Mouse (Mus musculus) neural tube, embryonic 12.5 days (tissue): ENCODE results near the gene Ghdc. TPM values are rescaled to one million over a fixed set of nuclear protein-coding genes. Genes with fewer than 3 reads are reported as not detected.

Experiments used
- ATAC-seq: fragments of 200-750 bp; cut with Nextera tagmentation; 2 replicates; pipeline ENCODE4 v1.8.0; 2017; ENCODE audit warnings: low read depth, mild to moderate bottlenecking, moderate TSS enrichment, moderate library complexity; ENCODE audit not compliant: low FRiP score
- H3K27ac ChIP-seq: fragments of 300-500 bp; sonication (generic); 2 replicates; pipeline ENCODE4 v1.5.1; 2016
- H3K27me3 ChIP-seq: fragments of 300-500 bp; sonication (generic); replicated peaks from 2 replicates; pipeline ENCODE4 v1.6.1; 2016; ENCODE audit warnings: mild to moderate bottlenecking
- H3K36me3 ChIP-seq: fragments of 300-500 bp; sonication (generic); 2 replicates; pipeline ENCODE4 v1.6.1; 2016; ENCODE audit warnings: mild to moderate bottlenecking
- H3K4me1 ChIP-seq: fragments of 300-500 bp; sonication (generic); 2 replicates; pipeline ENCODE4 v1.6.1; 2016
- H3K4me2 ChIP-seq: fragments of 300-500 bp; sonication (generic); replicated peaks from 2 replicates; pipeline ENCODE4 v1.6.1; 2016; ENCODE audit warnings: mild to moderate bottlenecking
- H3K4me3 ChIP-seq: fragments of 300-500 bp; sonication (generic); 2 replicates; pipeline ENCODE4 v1.5.1; 2016
- H3K9ac ChIP-seq: fragments of 300-500 bp; sonication (generic); 2 replicates; pipeline ENCODE4 v1.6.1; 2016; ENCODE audit warnings: mild to moderate bottlenecking
- H3K9me3 ChIP-seq: fragments of 300-500 bp; sonication (generic); 2 replicates; pipeline ENCODE4 v1.6.1; 2016; ENCODE audit warnings: mild to moderate bottlenecking
- WGBS: fragments of 180-500 bp; shearing (Covaris S2); methylation state at CpG from one replicate; pipeline ENCODE4 v1.1.7; 2016; 5-methylcytosine and 5-hydroxymethylcytosine counted together
- polyA plus RNA-seq: library from polyadenylated mRNA; unstranded; fragments of >200 nt; fragmentation: Nextera tagmentation; extraction: Ambion mirVana; gene quantifications from 2 replicates; pipeline ENCODE4 v1.2.1, GENCODE M21; 2016

The Ghdc gene
- polyA plus RNA-seq, 1 experiment from 2014 or later, result 4.4 TPM

DNA sequence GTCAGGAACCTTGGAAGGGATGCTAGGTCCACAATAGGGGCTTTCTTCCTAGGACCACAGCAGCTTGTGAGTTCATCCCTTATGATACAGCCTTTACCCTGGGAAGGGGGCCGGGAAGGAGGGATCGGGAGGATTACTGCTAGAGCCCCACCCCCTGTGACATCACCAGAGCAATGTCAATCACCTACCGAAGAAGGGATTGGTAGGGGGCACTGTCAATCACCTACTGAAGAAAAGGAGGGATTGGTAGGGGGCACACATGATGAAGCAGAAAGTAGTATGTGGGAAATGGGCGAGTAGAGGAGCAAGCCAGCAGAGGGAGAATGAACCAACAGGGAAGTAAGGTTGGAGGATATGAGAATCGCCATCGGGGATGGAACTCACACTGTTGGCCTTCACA, 14.3 kb downstream of the Ghdc start:
- Histone ChIP-seq H3K36me3 (peaks cover 4% of the 10 kb centered on the region), H3K4me3 (no peak overlapping the region), H3K27ac (no peak overlapping the region), H3K9ac (no peak overlapping the region), H3K27me3 (peaks cover 29% of the 10 kb centered on the region), H3K4me2 (no peak overlapping the region), H3K9me3 (no peaks in the 10 kb centered on the region), H3K4me1 (peaks cover 13% of the 10 kb centered on the region)
- no peak for ATAC-seq
- 67% methylated on average over 6 of the region's 6 CpGs for WGBS

DNA sequence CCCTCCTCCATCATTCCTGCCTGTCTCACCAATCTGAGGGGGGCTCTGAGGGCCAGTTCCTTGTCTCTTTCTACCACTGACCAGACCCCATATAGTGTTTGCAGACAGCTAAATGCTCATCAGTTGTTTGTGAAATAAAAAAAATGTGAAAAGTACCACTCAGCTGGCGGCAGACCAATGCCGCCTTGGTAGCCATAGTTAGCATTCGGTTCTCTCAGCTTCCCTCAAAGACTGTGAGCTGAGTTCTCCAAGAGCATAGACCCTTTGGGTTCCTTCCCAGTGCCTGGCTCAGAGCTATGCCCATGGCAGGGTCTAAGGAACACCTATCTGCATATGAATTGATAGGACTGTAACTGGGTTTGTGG, 16.1 kb downstream of the Ghdc start:
- WGBS, result 91% methylated on average over 3 of the region's 3 CpGs
- Histone ChIP-seq H3K4me3 (no peak overlapping the region), H3K36me3 (peaks cover 4% of the 10 kb centered on the region)

DNA sequence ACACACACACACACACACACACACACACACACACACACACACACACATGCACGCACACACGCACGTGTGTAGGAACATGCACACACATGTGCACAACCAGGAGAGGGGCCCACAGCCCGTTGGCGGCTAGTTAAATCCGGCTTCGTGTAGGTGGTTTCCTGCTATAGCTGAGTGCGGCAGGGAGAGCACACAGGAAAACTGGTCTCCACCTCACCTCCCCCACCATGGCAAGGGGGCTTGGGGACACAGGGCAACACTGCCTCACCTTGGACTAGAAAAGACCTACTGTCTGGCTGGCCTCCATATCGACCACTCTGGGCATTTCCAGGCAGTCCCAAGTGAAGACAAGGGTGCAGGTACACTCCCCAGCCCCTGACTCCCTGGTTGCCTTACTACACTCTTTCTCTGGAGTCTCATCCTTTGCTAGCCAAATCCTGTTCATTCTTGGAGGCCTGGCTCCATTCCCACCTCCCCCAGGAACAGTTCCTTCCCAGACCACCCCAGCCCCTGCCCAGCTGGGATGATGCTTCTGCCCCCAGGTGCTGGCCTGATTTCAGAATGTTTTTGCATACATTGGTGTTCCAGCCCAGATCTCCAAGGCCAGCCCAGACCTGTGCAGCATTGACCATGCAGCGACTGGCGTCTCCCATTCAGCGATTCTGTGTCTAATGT, 16.6 kb downstream of the Ghdc start:
- Histone ChIP-seq H3K27ac (no peak overlapping the region), H3K36me3 (peaks cover 9% of the 10 kb centered on the region), H3K4me1 (peaks cover 6% of the 10 kb centered on the region; the same call in 1 of the 2 replicates), H3K9ac (no peak overlapping the region), H3K4me2 (no peak overlapping the region), H3K4me3 (no peak overlapping the region), H3K9me3 (no peaks in the 10 kb centered on the region), H3K27me3 (peaks cover 19% of the 10 kb centered on the region)
- no peak for ATAC-seq
- WGBS, result 91% methylated on average over 11 of the region's 12 CpGs

More for the DNA sequence above, 16.1 kb downstream of the Ghdc start:
- Histone ChIP-seq H3K27ac (no peak overlapping the region), H3K27me3 (peaks cover 19% of the 10 kb centered on the region), H3K9ac (no peak overlapping the region), H3K9me3 (no peaks in the 10 kb centered on the region), H3K4me1 (peaks cover 11% of the 10 kb centered on the region), H3K4me2 (no peak overlapping the region)
- no peak for ATAC-seq

DNA sequence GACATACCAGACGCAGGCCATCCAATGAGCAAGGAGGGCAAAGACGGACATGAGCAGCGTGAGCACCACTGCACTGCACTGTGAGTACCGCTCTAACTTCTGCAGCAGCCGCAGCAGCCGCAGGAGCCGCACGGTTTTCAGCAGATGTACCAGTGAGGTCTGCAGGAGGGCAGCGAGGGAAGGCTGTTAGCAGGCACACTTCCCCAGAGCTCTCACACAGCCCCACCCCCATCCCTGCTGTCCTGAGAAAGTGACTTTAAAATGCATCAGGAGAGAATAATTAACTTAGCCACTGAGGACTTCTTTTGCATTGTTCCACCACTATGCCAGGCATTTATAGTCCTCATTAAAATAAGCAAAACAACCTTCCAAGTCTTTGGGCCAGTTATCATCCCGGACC, 18.5 kb downstream of the Ghdc start:
- Histone ChIP-seq H3K4me3 (no peak overlapping the region), H3K27ac (no peak overlapping the region), H3K4me2 (no peak overlapping the region), H3K9ac (0 out of 2 replicates have a peak overlapping the region, but pooled peaks have one; percentile 18), H3K9me3 (no peaks in the 10 kb centered on the region), H3K4me1 (peaks cover 5% of the 10 kb centered on the region; the same call in 1 of the 2 replicates), H3K36me3 (peaks cover 10% of the 10 kb centered on the region), H3K27me3 (peaks cover 12% of the 10 kb centered on the region)
- ATAC-seq, result no peak
- 25% methylated on average over 10 of the region's 10 CpGs for WGBS

- Histone ChIP-seq H3K27ac (no peak overlapping the region), H3K36me3 (0 out of 2 replicates have a peak, but pooled peaks cover 7% of the 10 kb centered on the region), H3K4me3 (no peak overlapping the region), H3K4me1 (peaks cover 5% of the 10 kb centered on the region; the same call in 1 of the 2 replicates), H3K4me2 (no peak overlapping the region), H3K9ac (no peak overlapping the region), H3K9me3 (no peaks in the 10 kb centered on the region), H3K27me3 (peaks cover 12% of the 10 kb centered on the region)
- WGBS, result 88% methylated on average over 16 of the region's 16 CpGs
- ATAC-seq, result no peak
Measured at GRCm38 (mm10) chr11:100750127-100750526, 20.6 kb downstream of the Ghdc start.

GRCm38 (mm10) chr11:100749469-100749868, 21.3 kb downstream of the Ghdc start:
- no peak for ATAC-seq
- 52% methylated on average over 25 of the region's 25 CpGs for WGBS
- Histone ChIP-seq H3K9me3 (no peaks in the 10 kb centered on the region), H3K4me3 (no peak overlapping the region), H3K9ac (no peak overlapping the region), H3K27me3 (peaks cover 12% of the 10 kb centered on the region), H3K36me3 (0 out of 2 replicates have a peak, but pooled peaks cover 7% of the 10 kb centered on the region), H3K27ac (no peak overlapping the region), H3K4me1 (peaks cover 5% of the 10 kb centered on the region; the same call in 1 of the 2 replicates), H3K4me2 (no peak overlapping the region)

- Histone ChIP-seq H3K36me3 (0 out of 2 replicates have a peak, but pooled peaks cover 7% of the 10 kb centered on the region), H3K27me3 (peaks cover 9% of the 10 kb centered on the region)
- WGBS, result 83% methylated on average over 4 of the region's 4 CpGs
Measured at GRCm38 (mm10) chr11:100748620-100749019, 22.1 kb downstream of the Ghdc start.

DNA sequence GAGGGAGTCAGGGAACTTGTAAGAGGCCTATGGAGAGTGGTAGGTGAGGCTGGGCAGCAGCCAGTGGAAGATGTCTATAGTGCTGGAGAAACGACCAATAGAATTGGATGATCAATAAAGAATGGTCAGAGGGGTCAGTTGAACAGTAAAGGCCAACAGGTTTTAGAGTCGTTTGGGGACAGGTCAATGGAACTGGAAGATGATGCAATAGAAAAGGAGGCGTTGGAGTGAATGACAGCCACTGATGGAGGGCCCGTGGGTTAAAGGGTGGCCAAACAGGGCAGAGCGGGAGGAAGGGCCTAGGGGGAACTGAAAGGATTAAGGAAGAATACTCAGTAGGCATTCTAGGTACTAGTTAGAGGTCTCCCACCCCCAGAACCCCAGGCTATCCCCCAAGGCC, 23.6 kb downstream of the Ghdc start:
- Histone ChIP-seq H3K9me3 (no peaks in the 10 kb centered on the region), H3K27me3 (peaks cover 9% of the 10 kb centered on the region), H3K4me1 (peaks cover 3% of the 10 kb centered on the region; the same call in 1 of the 2 replicates), H3K4me2 (no peak overlapping the region), H3K36me3 (0 out of 2 replicates have a peak, but pooled peaks cover 7% of the 10 kb centered on the region), H3K27ac (no peak overlapping the region), H3K4me3 (no peak overlapping the region), H3K9ac (no peak overlapping the region)
- ATAC-seq, result no peak
- WGBS, result 68% methylated on average over 5 of the region's 5 CpGs

More at GRCm38 (mm10) chr11:100748620-100749019, 22.1 kb downstream of the Ghdc start:
- no peak overlapping the region for H3K27ac ChIP-seq
- ATAC-seq, result no peak
- H3K4me2 ChIP-seq, result no peak overlapping the region
- no peak overlapping the region for H3K9ac ChIP-seq
- no peaks in the 10 kb centered on the region for H3K9me3 ChIP-seq
- H3K4me3 ChIP-seq, result no peak overlapping the region
- H3K4me1 ChIP-seq, result peaks cover 5% of the 10 kb centered on the region; the same call in 1 of the 2 replicates

- 0 out of 2 replicates have a peak, but pooled peaks cover 7% of the 10 kb centered on the region for H3K36me3 ChIP-seq
- H3K4me1 ChIP-seq, result no peaks in the 10 kb centered on the region
- peaks cover 9% of the 10 kb centered on the region for H3K27me3 ChIP-seq
- no peaks in the 10 kb centered on the region for H3K9me3 ChIP-seq
- no peak for ATAC-seq
- 80% methylated on average over 10 of the region's 10 CpGs for WGBS
- H3K4me2 ChIP-seq, result no peak overlapping the region
- no peak overlapping the region for H3K9ac ChIP-seq
- H3K27ac ChIP-seq, result no peak overlapping the region
- H3K4me3 ChIP-seq, result no peak overlapping the region
Measured at GRCm38 (mm10) chr11:100746546-100746945, 24.2 kb downstream of the Ghdc start.

DNA sequence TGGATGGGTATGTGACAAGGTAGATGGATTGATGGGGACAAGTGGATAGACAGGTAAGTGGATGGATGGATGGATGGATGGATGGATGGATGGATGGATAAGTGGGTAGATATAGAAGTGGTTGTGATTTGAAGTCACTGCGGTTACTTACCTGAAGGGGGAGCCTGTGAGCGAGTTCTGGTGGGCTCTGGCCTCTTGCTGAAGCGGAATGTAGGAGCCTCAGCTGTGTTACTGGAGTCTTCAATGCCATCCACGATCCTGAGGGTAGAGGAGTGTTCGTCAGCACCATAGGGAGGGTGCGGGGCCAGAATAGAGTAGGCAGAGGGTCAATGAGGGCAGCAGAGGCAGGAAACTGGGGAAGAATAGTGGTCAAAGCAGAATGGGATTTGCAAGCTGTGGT, 25.7 kb downstream of the Ghdc start:
- peaks cover 9% of the 10 kb centered on the region for H3K27me3 ChIP-seq
- no peak for ATAC-seq
- WGBS, result 14% methylated on average over 6 of the region's 6 CpGs
- 0 out of 2 replicates have a peak, but pooled peaks cover 7% of the 10 kb centered on the region for H3K36me3 ChIP-seq
- H3K4me3 ChIP-seq, result no peak overlapping the region
- H3K4me2 ChIP-seq, result no peak overlapping the region
- no peak overlapping the region for H3K9ac ChIP-seq
- no peaks in the 10 kb centered on the region for H3K4me1 ChIP-seq
- no peak overlapping the region for H3K27ac ChIP-seq
- H3K9me3 ChIP-seq, result no peaks in the 10 kb centered on the region

DNA sequence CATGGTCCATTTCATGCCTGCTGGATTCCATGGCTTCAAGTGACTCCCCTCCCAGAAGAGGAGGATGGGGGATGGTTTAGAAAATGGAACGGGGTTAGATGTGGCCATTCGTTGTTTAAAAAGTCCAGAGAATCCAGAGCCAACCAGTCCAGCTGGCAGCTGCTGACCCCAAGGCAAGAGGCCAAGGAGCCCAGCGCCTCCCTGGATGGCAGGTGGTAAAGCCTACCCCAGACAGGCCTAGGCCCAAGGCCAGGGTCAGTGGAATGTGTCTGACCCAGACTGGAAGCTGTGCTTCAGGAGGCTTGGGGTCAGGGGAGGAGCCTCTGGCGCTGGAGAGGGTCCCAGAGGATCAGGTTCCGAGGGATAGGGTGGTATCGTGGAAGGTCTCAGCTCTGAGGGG, 29.4 kb downstream of the Ghdc start:
- Histone ChIP-seq H3K4me3 (no peak overlapping the region), H3K27me3 (no peaks in the 10 kb centered on the region), H3K27ac (no peak overlapping the region), H3K4me1 (peaks cover 16% of the 10 kb centered on the region), H3K9me3 (no peaks in the 10 kb centered on the region), H3K4me2 (no peak overlapping the region), H3K9ac (no peak overlapping the region), H3K36me3 (no peaks in the 10 kb centered on the region)
- 75% methylated on average over 6 of the region's 6 CpGs for WGBS
- no peak for ATAC-seq

DNA sequence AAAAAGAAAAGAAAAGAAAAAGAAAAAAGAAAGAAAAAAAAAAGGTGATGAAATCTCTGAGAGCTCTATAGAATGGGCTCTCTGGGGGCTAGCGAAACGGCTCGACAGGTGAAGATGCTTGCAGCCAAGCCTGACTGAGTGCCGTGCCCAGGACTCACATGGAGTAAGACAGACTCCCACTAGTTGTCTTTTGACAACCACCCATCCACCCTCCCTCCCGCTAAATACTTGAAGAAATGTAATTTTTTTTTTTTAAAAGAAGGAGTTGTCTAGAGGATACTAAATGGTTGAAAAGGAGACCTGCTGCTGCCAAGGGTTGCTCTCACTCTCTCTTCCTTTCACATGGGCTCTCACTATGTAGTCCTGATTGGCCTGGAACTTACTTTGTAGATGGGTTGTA, 32.0 kb downstream of the Ghdc start:
- Histone ChIP-seq H3K27me3 (no peaks in the 10 kb centered on the region), H3K36me3 (no peaks in the 10 kb centered on the region), H3K4me3 (peak overlapping the region; percentile 86; the same call in 1 of the 2 replicates), H3K9me3 (no peaks in the 10 kb centered on the region), H3K9ac (peak overlapping the region; percentile 45; the same call in 1 of the 2 replicates), H3K27ac (no peak overlapping the region), H3K4me1 (peaks cover 24% of the 10 kb centered on the region), H3K4me2 (peak overlapping the region; percentile 94)
- WGBS, result 22% methylated on average over 5 of the region's 5 CpGs
- ATAC-seq, result no peak
